Mouse (Mus musculus) heart, adult 10 weeks (tissue): Measurements from ENCODE around the gene Mfsd6l. TPM values are rescaled to one million over a fixed set of nuclear protein-coding genes. Genes with fewer than 3 reads are reported as not detected.

Experiments used
- polyA plus RNA-seq: library from polyadenylated mRNA; stranded (reverse); fragments of 350-450 nt; fragmentation: Illumina TruSeq; extraction: RNeasy Lipid Tissue Mini Kit (QIAGEN cat#74804); gene quantifications from one replicate; pipeline ENCODE4 v1.2.3, GENCODE M21; 2014; ENCODE audit warnings: low read depth, low replicate concordance

Mfsd6l gene
- polyA plus RNA-seq = 0.29 TPM

DNA sequence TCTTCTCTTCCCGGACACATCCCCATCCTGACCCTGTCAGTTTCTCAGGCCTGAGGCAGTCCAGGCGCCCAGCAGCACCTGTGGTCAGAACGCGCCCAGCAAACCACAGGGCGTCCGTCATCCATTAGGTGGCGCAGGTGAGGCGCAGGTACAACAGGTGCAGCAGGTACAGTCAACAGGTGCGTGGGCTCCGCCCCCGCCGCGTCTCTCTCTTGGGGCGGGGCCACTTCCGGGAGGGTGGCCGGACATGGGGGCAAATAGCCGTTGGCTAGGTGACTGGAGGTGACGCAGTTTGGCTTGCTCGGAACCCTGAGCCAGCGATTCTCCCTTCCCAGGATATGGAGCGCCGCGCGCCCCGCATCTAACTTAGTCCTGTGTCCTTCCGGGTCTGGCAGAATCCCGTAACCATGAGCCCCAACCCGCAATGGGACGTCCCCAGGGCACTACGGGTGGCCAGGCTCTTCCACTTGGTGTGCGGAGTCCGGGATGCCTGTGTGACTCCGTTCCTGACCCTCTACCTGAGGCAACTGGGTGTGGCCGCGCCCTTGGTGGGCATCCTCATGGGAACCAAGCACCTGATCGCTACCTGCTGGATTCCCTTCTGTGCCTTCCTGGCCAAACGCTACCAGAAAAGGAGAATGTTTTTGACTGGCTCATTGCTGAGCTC lies at the start of gene Mfsd6l:
TSS of gene Mfsd6l (plus strand) at position 269 of the 667 bp plus-strand sequence.

DNA sequence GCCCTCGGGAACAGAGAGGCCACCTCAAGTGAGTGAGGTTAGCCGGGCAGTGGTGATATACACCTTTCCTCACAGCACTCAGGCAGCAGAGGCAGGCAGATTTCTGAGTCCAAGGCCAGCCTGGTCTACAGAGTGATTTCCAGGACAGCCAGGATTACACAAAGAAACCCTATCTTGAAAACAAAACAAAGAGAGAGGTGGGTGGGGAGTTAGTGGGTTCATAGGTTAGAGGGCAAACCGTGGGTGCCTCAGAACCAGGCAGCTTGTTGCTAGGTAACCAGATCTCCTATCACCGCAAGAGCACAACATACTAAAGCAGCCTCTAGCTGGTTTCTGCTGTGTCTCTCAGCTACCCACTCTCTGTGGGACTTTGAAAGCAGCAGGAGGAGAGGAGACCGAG lies 30.7 kb downstream of the Mfsd6l start, which contains the start of gene Ccdc42:
TSS of gene Ccdc42 (plus strand) at position 301 of the 400 bp plus-strand sequence.

Other genes starting within 250 kb of the Mfsd6l start
- gene Ntn1, start 155.4 kb upstream of the Mfsd6l start, polyA plus RNA-seq = 43.5 TPM
- 0.92 TPM for gene Pik3r5, start 124.1 kb upstream of the Mfsd6l start, polyA plus RNA-seq
- 4.7 TPM for gene Pik3r6, start 53.2 kb upstream of the Mfsd6l start, polyA plus RNA-seq
- gene Ccdc42, start 30.8 kb downstream of the Mfsd6l start, polyA plus RNA-seq = not detected
- 24.2 TPM for gene Myh10, start 135.4 kb downstream of the Mfsd6l start, polyA plus RNA-seq